Mouse (Mus musculus): ENCODE data around the gene Ptgis. TPM values are rescaled to one million over a fixed set of nuclear protein-coding genes. Genes with fewer than 3 reads are reported as not detected.
"Not testable (repeated sequence)": the region's sequence is repeated elsewhere in the genome, so short reads cannot be mapped to it uniquely, and the experiment has no call there.

Ptgis gene
- polyA plus RNA-seq, 1 experiment from 2014 or later, result 12.9 TPM

DNA sequence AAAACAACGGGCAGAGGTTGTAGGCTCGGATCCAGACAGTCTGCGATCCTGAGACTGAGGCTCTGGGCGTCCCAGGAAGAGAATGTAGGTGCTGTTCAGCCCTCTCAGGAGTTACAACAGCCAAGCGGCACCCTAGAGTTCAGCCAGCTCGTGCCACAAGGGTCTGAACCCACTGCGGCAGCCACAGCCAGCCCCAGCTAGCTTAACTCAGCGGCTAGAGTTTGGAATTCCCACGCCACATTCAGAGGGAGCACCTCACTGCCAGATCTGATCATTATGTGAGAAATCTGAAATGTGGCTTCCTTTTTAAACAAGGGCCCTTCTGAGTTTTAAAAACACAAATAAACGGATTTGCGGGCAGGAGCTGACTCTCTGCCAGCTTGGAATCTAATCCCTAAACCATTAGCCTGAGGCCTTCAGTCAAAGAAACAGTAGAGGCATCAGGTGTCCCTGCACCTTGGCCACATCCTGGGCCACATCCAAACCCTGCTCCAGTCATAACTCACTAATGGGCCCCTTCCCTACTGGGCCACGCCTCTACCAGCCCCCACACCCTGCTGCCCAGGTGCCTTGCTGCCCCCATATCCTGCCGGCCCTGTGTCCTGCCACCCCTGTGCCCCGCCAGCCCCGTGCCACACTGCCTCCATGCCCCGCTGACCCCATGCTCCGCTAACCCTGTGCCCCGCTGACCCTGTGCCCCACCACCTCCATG, 34.3 kb downstream of the Ptgis start:
- H3K27me3 ChIP-seq (ENCODE audit: control insufficient read depth, insufficient read depth, low read length), result no peaks in the 10 kb centered on the region
- no peak overlapping the region for H3K4me3 ChIP-seq (ENCODE audit: low read depth, low read length)
- ATAC-seq (replicated peaks; ENCODE audit: insufficient number of reproducible peaks, low FRiP score, low TSS enrichment, low read depth) (no peak), DNase-seq (ENCODE audit: low spot score) (no peak)
- no peak overlapping the region for H3K4me2 ChIP-seq (ENCODE audit: low read depth, low read length)
- H3K27ac ChIP-seq (replicated peaks; ENCODE audit: low read depth, low read length), result no peak overlapping the region
- H3K9me3 ChIP-seq (replicated peaks; ENCODE audit: control insufficient read depth, low read length), result no peaks in the 10 kb centered on the region
- peaks cover 4% of the 10 kb centered on the region; the same call in 1 of the 2 replicates for H3K4me1 ChIP-seq (ENCODE audit: control insufficient read depth, insufficient read depth, low read length)
- H3K36me3 ChIP-seq (replicated peaks; ENCODE audit: control insufficient read depth, insufficient read depth, low read depth, low read length), result no peaks in the 10 kb centered on the region; the same call in 1 of the 2 replicates
- WGBS, result 89% methylated on average over 18 of the region's 18 CpGs
- H3K9ac ChIP-seq (replicated peaks; ENCODE audit: low read length), result no peak overlapping the region

DNA sequence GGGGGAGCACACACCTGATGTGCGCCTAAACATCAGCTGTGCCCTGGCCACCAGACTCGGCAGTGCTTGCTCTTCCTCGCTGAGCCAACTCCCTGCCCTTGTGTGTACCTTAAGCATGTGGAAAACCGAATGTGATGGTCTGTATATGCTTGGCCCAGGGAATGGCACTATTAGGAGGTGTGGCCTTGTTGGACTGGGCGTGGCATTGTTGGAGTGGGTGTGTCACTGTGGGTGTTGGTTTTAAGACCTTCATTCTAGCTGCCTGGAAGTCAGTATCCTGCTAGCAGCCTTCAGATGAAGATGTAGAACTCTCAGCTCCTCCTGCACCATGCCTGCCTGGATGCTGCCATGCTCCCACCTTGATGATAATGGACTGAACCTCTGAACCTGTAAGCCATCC, 35.7 kb downstream of the Ptgis start:
- not testable (repeated sequence) for H3K27ac ChIP-seq (replicated peaks; ENCODE audit: low read depth, low read length); H3K36me3 ChIP-seq (replicated peaks; ENCODE audit: control insufficient read depth, insufficient read depth, low read depth, low read length); ATAC-seq (replicated peaks; ENCODE audit: insufficient number of reproducible peaks, low FRiP score, low TSS enrichment, low read depth); H3K4me3 ChIP-seq (ENCODE audit: low read depth, low read length); H3K9ac ChIP-seq (replicated peaks; ENCODE audit: low read length); H3K4me2 ChIP-seq (ENCODE audit: low read depth, low read length); H3K4me1 ChIP-seq (ENCODE audit: control insufficient read depth, insufficient read depth, low read length); DNase-seq (ENCODE audit: low spot score); H3K27me3 ChIP-seq (ENCODE audit: control insufficient read depth, insufficient read depth, low read length); H3K9me3 ChIP-seq (replicated peaks; ENCODE audit: control insufficient read depth, low read length)
- 83% methylated on average over 5 of the region's 5 CpGs for WGBS

DNA sequence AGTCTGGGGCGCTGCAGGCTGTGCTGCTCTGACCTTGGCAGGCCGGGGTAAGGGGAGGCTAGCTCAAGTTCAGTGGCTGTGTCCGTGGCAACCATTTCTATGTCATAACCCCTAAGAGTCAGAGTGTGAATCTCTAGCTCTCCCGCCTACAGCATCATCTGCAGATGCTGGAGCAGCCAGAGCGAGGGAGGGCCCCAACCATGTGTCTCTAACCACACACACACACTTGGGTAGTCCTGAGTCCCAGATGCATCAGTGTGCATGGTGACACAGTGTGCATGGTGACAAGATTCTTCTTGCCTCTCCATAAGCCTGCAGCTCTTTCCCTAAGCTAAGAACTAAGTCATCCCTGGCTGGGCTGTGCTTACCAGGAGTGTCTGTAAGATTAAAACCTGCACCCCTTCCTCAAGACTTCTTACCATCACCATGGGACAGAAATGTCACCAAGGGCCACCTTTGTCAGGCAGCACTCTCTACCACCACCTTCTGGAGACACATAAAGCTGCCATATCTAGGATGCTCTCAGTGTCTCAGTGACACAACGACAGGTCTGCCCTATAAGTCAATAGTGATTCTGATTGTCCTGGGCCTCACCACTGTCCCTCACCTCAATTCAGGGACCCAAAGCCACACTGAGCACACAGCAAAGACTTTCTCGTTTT, 36.8 kb downstream of the Ptgis start:
- Histone ChIP-seq H3K4me1 (ENCODE audit: control insufficient read depth, insufficient read depth, low read length) (peaks cover 4% of the 10 kb centered on the region; the same call in 1 of the 2 replicates), H3K27ac (replicated peaks; ENCODE audit: low read depth, low read length) (no peak overlapping the region), H3K4me3 (ENCODE audit: low read depth, low read length) (no peak overlapping the region), H3K4me2 (ENCODE audit: low read depth, low read length) (no peak overlapping the region), H3K9ac (replicated peaks; ENCODE audit: low read length) (no peak overlapping the region), H3K9me3 (replicated peaks; ENCODE audit: control insufficient read depth, low read length) (no peaks in the 10 kb centered on the region), H3K36me3 (replicated peaks; ENCODE audit: control insufficient read depth, insufficient read depth, low read depth, low read length) (no peaks in the 10 kb centered on the region; the same call in 1 of the 2 replicates), H3K27me3 (ENCODE audit: control insufficient read depth, insufficient read depth, low read length) (no peaks in the 10 kb centered on the region)
- DNase-seq (ENCODE audit: low spot score) (no peak), ATAC-seq (replicated peaks; ENCODE audit: insufficient number of reproducible peaks, low FRiP score, low TSS enrichment, low read depth) (no peak)
- WGBS, result 74% methylated on average over 7 of the region's 7 CpGs

DNA sequence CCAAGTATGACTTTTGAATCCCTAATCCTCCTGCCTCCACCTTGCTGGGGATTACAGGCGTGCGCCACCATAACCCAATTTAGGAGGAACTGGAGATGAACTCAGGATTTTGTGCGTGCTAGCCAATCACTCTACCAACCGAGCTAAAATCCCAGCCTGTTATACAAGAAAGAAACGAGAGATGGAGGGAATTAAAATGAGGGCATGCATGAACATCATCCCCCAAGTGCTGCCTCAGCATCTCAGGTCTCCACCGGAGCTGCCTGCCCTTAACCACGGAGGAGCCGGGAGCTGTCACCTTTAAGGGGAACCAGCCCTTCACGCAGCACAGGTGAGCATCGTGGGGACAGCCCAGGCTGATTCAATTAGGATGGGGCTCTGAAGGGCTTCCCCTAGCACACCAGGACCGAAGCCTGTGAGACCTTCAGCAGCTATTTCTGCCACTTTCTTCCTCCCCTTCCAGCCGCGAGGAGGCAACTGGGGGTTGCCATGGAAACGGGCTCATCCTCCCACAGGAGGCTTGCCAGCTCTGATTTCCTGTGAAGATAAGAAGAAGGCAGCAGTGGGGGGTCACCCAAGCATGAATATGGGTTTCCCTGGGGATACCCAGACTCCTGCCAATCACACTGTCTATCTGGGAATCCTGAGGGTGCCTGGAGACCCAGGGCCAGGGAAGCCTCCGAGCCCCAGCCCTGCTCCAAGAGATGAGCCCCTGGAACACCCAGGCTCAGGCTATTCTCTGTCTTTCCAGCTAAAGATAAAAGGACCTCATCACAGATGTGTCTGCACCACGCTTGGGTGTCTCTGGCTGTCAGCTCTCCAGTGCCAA, 38.7 kb downstream of the Ptgis start:
- H3K4me2 ChIP-seq (ENCODE audit: low read depth, low read length), result no peak overlapping the region
- H3K36me3 ChIP-seq (replicated peaks; ENCODE audit: control insufficient read depth, insufficient read depth, low read depth, low read length), result no peaks in the 10 kb centered on the region
- DNase-seq (ENCODE audit: low spot score), result peak; percentile 41
- no peak overlapping the region for H3K27ac ChIP-seq (replicated peaks; ENCODE audit: low read depth, low read length)
- peak overlapping the region; percentile 13; the same call in 1 of the 2 replicates for H3K9ac ChIP-seq (replicated peaks; ENCODE audit: low read length)
- no peak overlapping the region for H3K4me3 ChIP-seq (ENCODE audit: low read depth, low read length)
- peaks cover 4% of the 10 kb centered on the region; the same call in 1 of the 2 replicates for H3K4me1 ChIP-seq (ENCODE audit: control insufficient read depth, insufficient read depth, low read length)
- ATAC-seq (replicated peaks; ENCODE audit: insufficient number of reproducible peaks, low FRiP score, low TSS enrichment, low read depth), result no peak
- 43% methylated on average over 16 of the region's 16 CpGs for WGBS
- no peaks in the 10 kb centered on the region for H3K27me3 ChIP-seq (ENCODE audit: control insufficient read depth, insufficient read depth, low read length)
- no peaks in the 10 kb centered on the region for H3K9me3 ChIP-seq (replicated peaks; ENCODE audit: control insufficient read depth, low read length)

DNA sequence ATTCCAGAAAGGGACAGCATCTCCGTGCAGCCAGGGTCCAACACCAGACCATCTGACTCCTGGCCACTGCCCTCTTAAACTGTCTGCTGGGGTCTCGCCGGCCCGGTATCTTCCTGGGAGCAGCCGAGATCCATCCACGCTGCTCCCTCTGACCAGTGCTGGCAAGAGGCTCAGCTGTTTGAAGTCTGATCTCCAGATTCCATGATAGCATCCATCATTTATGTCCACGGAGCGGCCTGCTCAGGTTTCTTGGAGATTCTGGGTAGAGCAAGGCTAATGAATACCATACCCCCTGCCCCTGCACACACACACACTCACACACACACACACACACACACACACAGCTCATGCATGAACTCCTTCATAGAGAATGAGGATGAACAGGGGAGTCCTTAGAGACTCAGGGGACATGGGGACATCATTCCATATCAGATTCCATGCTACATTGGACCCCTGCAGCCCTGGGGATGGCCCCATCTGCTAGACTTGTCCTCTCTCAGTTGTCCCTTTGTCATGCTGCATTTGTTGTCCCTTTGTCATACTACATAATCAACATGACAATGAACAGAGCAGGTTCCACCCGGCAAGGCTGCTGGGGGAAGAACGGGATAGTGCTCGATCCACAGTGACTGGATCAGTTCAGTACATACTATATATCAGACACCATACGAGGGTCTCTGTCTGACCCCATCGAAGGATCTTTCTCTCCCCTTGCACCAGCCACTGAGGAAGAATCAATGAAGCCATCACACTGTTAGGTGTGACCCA, 41.6 kb downstream of the Ptgis start:
- Histone ChIP-seq H3K27me3 (ENCODE audit: control insufficient read depth, insufficient read depth, low read length) (no peaks in the 10 kb centered on the region), H3K9me3 (replicated peaks; ENCODE audit: control insufficient read depth, low read length) (no peaks in the 10 kb centered on the region), H3K9ac (replicated peaks; ENCODE audit: low read length) (no peak overlapping the region), H3K4me1 (ENCODE audit: control insufficient read depth, insufficient read depth, low read length) (peaks cover 4% of the 10 kb centered on the region; the same call in 1 of the 2 replicates), H3K4me2 (ENCODE audit: low read depth, low read length) (no peak overlapping the region; the same call in 1 of the 2 replicates), H3K4me3 (ENCODE audit: low read depth, low read length) (no peak overlapping the region), H3K36me3 (replicated peaks; ENCODE audit: control insufficient read depth, insufficient read depth, low read depth, low read length) (no peaks in the 10 kb centered on the region), H3K27ac (replicated peaks; ENCODE audit: low read depth, low read length) (0 out of 2 replicates have a peak overlapping the region, but pooled peaks have one; percentile 47)
- 61% methylated on average over 12 of the region's 13 CpGs for WGBS
- peak; percentile 54 for DNase-seq (ENCODE audit: low spot score)
- no peak for ATAC-seq (replicated peaks; ENCODE audit: insufficient number of reproducible peaks, low FRiP score, low TSS enrichment, low read depth)

DNA sequence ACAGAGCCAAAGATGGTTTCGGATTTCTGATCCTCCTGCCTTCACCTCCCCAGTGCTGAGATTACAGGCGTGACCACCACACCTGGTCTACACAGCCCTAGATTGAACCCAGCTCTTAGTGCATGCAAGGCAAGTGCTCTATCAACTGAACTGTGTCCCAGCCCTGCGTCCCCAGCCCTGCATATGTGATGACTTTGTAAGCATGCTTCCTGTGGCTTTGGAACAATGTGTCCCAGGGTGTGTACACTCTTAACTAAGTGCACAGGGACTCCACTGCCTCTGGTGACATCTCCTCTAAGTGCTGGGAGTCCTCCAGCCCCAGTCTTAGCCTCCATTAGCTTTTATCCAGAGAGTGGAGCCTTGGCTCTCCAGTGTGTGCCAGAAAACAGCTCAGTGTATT, 47.0 kb downstream of the Ptgis start:
- Histone ChIP-seq H3K36me3 (replicated peaks; ENCODE audit: control insufficient read depth, insufficient read depth, low read depth, low read length) (no peaks in the 10 kb centered on the region), H3K9ac (replicated peaks; ENCODE audit: low read length) (no peak overlapping the region), H3K9me3 (replicated peaks; ENCODE audit: control insufficient read depth, low read length) (no peaks in the 10 kb centered on the region), H3K27ac (replicated peaks; ENCODE audit: low read depth, low read length) (no peak overlapping the region), H3K27me3 (ENCODE audit: control insufficient read depth, insufficient read depth, low read length) (peaks cover 29% of the 10 kb centered on the region), H3K4me3 (ENCODE audit: low read depth, low read length) (no peak overlapping the region), H3K4me1 (ENCODE audit: control insufficient read depth, insufficient read depth, low read length) (peaks cover 3% of the 10 kb centered on the region), H3K4me2 (ENCODE audit: low read depth, low read length) (no peak overlapping the region)
- no peak for DNase-seq (ENCODE audit: low spot score)
- whole genome bisulfite sequencing, result 84% methylated on average over 3 of the region's 3 CpGs
- no peak for ATAC-seq (replicated peaks; ENCODE audit: insufficient number of reproducible peaks, low FRiP score, low TSS enrichment, low read depth)

DNA sequence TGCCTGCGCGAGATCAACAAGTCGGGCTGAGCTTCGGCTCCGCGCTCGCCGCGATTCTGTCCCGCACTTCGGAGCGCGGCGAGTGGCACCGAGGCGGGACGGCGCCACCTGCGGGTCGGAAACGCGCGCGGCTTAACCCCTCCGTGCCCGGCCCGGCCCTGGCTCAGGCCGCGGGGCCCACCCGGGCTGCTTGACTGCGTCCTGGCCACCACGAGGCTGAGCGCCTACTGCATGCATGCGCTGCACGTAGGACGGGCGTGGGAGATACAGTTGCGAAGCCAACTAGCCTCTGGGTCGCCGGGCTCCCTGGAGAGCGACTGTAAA, 50.4 kb downstream of the Ptgis start, which contains the start of gene Kcnb1:
TSS of gene Kcnb1 (minus strand) at position 80 of the 324 bp plus-strand sequence.
- H3K36me3 ChIP-seq (replicated peaks; ENCODE audit: control insufficient read depth, insufficient read depth, low read depth, low read length), result no peaks in the 10 kb centered on the region
- H3K27ac ChIP-seq (replicated peaks; ENCODE audit: low read depth, low read length), result no peak within 1 kb of the TSS
- DNase-seq (ENCODE audit: low spot score) (peak; percentile 78), ATAC-seq (replicated peaks; ENCODE audit: insufficient number of reproducible peaks, low FRiP score, low TSS enrichment, low read depth) (0 out of 2 replicates have a peak, but pooled peaks have one; percentile 27)
- H3K4me1 ChIP-seq (ENCODE audit: control insufficient read depth, insufficient read depth, low read length), result peaks cover 5% of the 10 kb centered on the region
- peak within 1 kb of the TSS; percentile 95 for H3K4me2 ChIP-seq (ENCODE audit: low read depth, low read length)
- H3K27me3 ChIP-seq (ENCODE audit: control insufficient read depth, insufficient read depth, low read length), result peaks cover 44% of the 10 kb centered on the region
- peak within 1 kb of the TSS; percentile 53 for H3K9ac ChIP-seq (replicated peaks; ENCODE audit: low read length)
- under 1% methylated on average over 38 of the region's 41 CpGs for WGBS
- H3K4me3 ChIP-seq (ENCODE audit: low read depth, low read length), result peak within 1 kb of the TSS; percentile 53
- no peaks in the 10 kb centered on the region for H3K9me3 ChIP-seq (replicated peaks; ENCODE audit: control insufficient read depth, low read length)

All from embryonic facial prominence, embryonic 11.5 days (tissue).